Mouse (Mus musculus) brain, adult 2 months (tissue): ENCODE data around the gene Nccrp1.
"Not testable (repeated sequence)": the region's sequence is repeated elsewhere in the genome, so short reads cannot be mapped to it uniquely, and the experiment has no call there.

Experiments
- DNase-seq: peaks from one replicate; pipeline ENCODE4 v3.0.0; 2011; ENCODE audit warnings: low read depth, low spot score

The Nccrp1 gene

GRCm38 (mm10) chr7:28527922-28528719 is 18.9 kb downstream of the Nccrp1 start:
- DNase-seq: peak; percentile 69

GRCm38 (mm10) chr7:28522536-28522935 is 24.5 kb downstream of the Nccrp1 start, which contains the start of gene Ifnl3:
Ifnl3 (plus strand) TSS chr7:28522836.
- DNase-seq: not testable (repeated sequence)

- no peak for DNase-seq
These were observed 35.6 kb downstream of the Nccrp1 start for GRCm38 (mm10) chr7:28511441-28511840.

- DNase-seq: peak; percentile 44
These were observed 36.6 kb downstream of the Nccrp1 start, which contains the start of gene Ifnl2 for GRCm38 (mm10) chr7:28510405-28510974. Ifnl2 (minus strand) TSS chr7:28510455.

- DNase-seq: not testable (repeated sequence)
These were observed 37.9 kb downstream of the Nccrp1 start for GRCm38 (mm10) chr7:28509121-28509520.

- no peak for DNase-seq
These were observed 41.5 kb downstream of the Nccrp1 start for GRCm38 (mm10) chr7:28505585-28505984.

GRCm38 (mm10) chr7:28495426-28495825 is 51.6 kb downstream of the Nccrp1 start:
- no peak for DNase-seq
